Comparison of ENCODE assay signal across 10 mouse cellular contexts in genomic region chr19:29844036-29844661, GRCm38 (mm10). TPM values are rescaled to one million over a fixed set of nuclear protein-coding genes. Genes with fewer than 3 reads are reported as not detected.
DNase-seq lines count a peak whose midpoint lies in the region; ATAC-seq lines count a peak whose summit lies in the region.
"Had no signal": no experiment of that assay in that cellular context is flagged by ENCODE, and none has a peak within 500 bp of the region (broad histone marks: within the 10 kb centered on the region; RNA-seq: fewer than 3 reads in every experiment).

No protein-coding gene starts in this region.

- no peaks in the 10 kb centered on the region for H3K36me3 ChIP-seq in kidney, embryonic 16.5 days (ENCODE audit: insufficient read depth, low read length)
- no peaks in the 10 kb centered on the region for H3K36me3 ChIP-seq in forebrain, embryonic 13.5 days (ENCODE audit: poor library complexity, severe bottlenecking)
- H3K36me3 ChIP-seq in midbrain, embryonic 13.5 days: no peaks in the 10 kb centered on the region

- no peak for DNase-seq in kidney, adult 8-10 months
- DNase-seq in brain, adult 2 months (ENCODE audit: low read depth, low spot score): peak; percentile 8
- DNase-seq in spleen, adult 12 weeks (ENCODE audit: low spot score): no peak
- DNase-seq in embryo, embryonic 10.5 days (ENCODE audit: low spot score): no peak
- DNase-seq in adrenal gland, postnatal 10 days: no peak

- no peak overlapping the region for H3K9ac ChIP-seq in kidney, embryonic 16.5 days (replicated peaks; ENCODE audit: low read length)
- no peak overlapping the region for H3K9ac ChIP-seq in forebrain, embryonic 13.5 days
- H3K9ac ChIP-seq in midbrain, embryonic 13.5 days (replicated peaks): no peak overlapping the region

- 52% methylated on average over 12 of the region's 12 CpGs for WGBS in kidney, embryonic 16.5 days
- 8% methylated on average over 12 of the region's 12 CpGs for WGBS in forebrain, embryonic 13.5 days
- WGBS in midbrain, embryonic 13.5 days: 30% methylated on average over 12 of the region's 12 CpGs

- peak overlapping the region; percentile 70 for H3K27ac ChIP-seq in kidney, embryonic 16.5 days (ENCODE audit: low read length)
- H3K27ac ChIP-seq in forebrain, embryonic 13.5 days: peak overlapping the region; percentile 36; the same call in 1 of the 2 replicates
- H3K27ac ChIP-seq in midbrain, embryonic 13.5 days: peak overlapping the region; percentile 68

- no peak overlapping the region for H3K4me2 ChIP-seq in kidney, embryonic 16.5 days (replicated peaks; ENCODE audit: low read depth, low read length)
- peak overlapping the region; percentile 39 for H3K4me2 ChIP-seq in forebrain, embryonic 13.5 days
- H3K4me2 ChIP-seq in midbrain, embryonic 13.5 days (replicated peaks): peak overlapping the region; percentile 17; the same call in 1 of the 2 replicates

- H3K4me1 ChIP-seq in kidney, embryonic 16.5 days (ENCODE audit: insufficient read depth, low read length): peaks cover 18% of the 10 kb centered on the region
- H3K4me1 ChIP-seq in forebrain, embryonic 13.5 days: peaks cover 27% of the 10 kb centered on the region
- H3K4me1 ChIP-seq in midbrain, embryonic 13.5 days (replicated peaks): peaks cover 25% of the 10 kb centered on the region

- H3K9me3 ChIP-seq in kidney, embryonic 16.5 days (ENCODE audit: low read length): no peaks in the 10 kb centered on the region
- no peaks in the 10 kb centered on the region for H3K9me3 ChIP-seq in forebrain, embryonic 13.5 days (replicated peaks)
- H3K9me3 ChIP-seq in midbrain, embryonic 13.5 days: no peaks in the 10 kb centered on the region

- no peak overlapping the region for H3K4me3 ChIP-seq in kidney, embryonic 16.5 days (ENCODE audit: low read length)
- H3K4me3 ChIP-seq in forebrain, embryonic 13.5 days: no peak overlapping the region
- H3K4me3 ChIP-seq in midbrain, embryonic 13.5 days (replicated peaks): no peak overlapping the region

- ATAC-seq in kidney, embryonic 16.5 days (ENCODE audit: low FRiP score, low TSS enrichment): 0 out of 2 replicates have a peak, but pooled peaks have one; percentile 42
- ATAC-seq in forebrain, embryonic 13.5 days: peak; percentile 93
- ATAC-seq in midbrain, embryonic 13.5 days: peak; percentile 87
- ATAC-seq: activated CD4-positive, CD25-positive, alpha-beta regulatory T cell, adult 4 months; CD4-positive, CD25-positive, alpha-beta regulatory T cell, adult 4 months had no signal

- no peaks in the 10 kb centered on the region for H3K27me3 ChIP-seq in kidney, embryonic 16.5 days (ENCODE audit: insufficient read depth, low read length)
- H3K27me3 ChIP-seq in forebrain, embryonic 13.5 days: peaks cover 57% of the 10 kb centered on the region
- H3K27me3 ChIP-seq in midbrain, embryonic 13.5 days: no peaks in the 10 kb centered on the region

RNA-seq across cellular contexts. Expression of gene Ranbp6, which starts 31.4 kb away (rescaled TPM):
- polyA plus RNA-seq in kidney, embryonic 16.5 days (2015; fragmentation: Nextera tagmentation; extraction: Ambion mirVana): 17.9 and 18.2 TPM in 2 replicates
- polyA plus RNA-seq in forebrain, embryonic 13.5 days (2015; fragmentation: Nextera tagmentation; extraction: Ambion mirVana): 35.8 and 37.0 TPM in 2 replicates
- polyA plus RNA-seq in midbrain, embryonic 13.5 days (2015; fragmentation: Nextera tagmentation; extraction: Ambion mirVana): 46.4 and 50.1 TPM in 2 replicates
- total RNA-seq in adrenal gland, postnatal 10 days (2021): 10 to 100 TPM; 15.1 to 15.4 TPM

RNA-seq across cellular contexts. Expression of gene 9930021J03Rik, which starts 38.4 kb away (rescaled TPM):
- polyA plus RNA-seq in kidney, embryonic 16.5 days (2015; fragmentation: Nextera tagmentation; extraction: Ambion mirVana): 4.6 and 5.6 TPM in 2 replicates
- polyA plus RNA-seq in forebrain, embryonic 13.5 days (2015; fragmentation: Nextera tagmentation; extraction: Ambion mirVana): 7.0 and 7.6 TPM in 2 replicates
- 7.6 and 7.7 TPM in 2 replicates for polyA plus RNA-seq in midbrain, embryonic 13.5 days (2015; fragmentation: Nextera tagmentation; extraction: Ambion mirVana)
- total RNA-seq in adrenal gland, postnatal 10 days (2021): 10 to 100 TPM; 16.7 to 18.8 TPM

Comparison
In these comparisons a context has a peak if more than half of its experiments do, and no peak if none do; other contexts are left out.
1. ATAC-seq: peak in every context shown above with its lines; median percentile 93 in forebrain, embryonic 13.5 days; 87 in midbrain, embryonic 13.5 days; 42 in kidney, embryonic 16.5 days.